Mouse (Mus musculus) G1E-ER4 (cell line): ENCODE measurements around the gene Fgfr2. TPM values are rescaled to one million over a fixed set of nuclear protein-coding genes. Genes with fewer than 3 reads are reported as not detected.

ENCODE experiments used
- GATA1 ChIP-seq: IDR thresholded peaks from one replicate; pipeline ENCODE4 v1.8.0; 2012; ENCODE audit warnings: low read length, inconsistent platforms
- polyA plus RNA-seq: library from polyadenylated mRNA; stranded (reverse); fragments of >175 nt; gene quantifications from 2 replicates; pipeline ENCODE4 v1.2.3, GENCODE M21; 2012

Fgfr2 gene
- polyA plus RNA-seq, 1 experiment = not detected

- TF ChIP-seq GATA1 = no peak
These were observed 1713.2 kb downstream of the Fgfr2 start for GRCm38 (mm10) chr7:131409988-131410385.

- TF ChIP-seq GATA1 = no peak
These were observed 1713.7 kb downstream of the Fgfr2 start for GRCm38 (mm10) chr7:131409321-131409987.

GRCm38 (mm10) chr7:131371880-131372651 is 1751.1 kb downstream of the Fgfr2 start:
- TF ChIP-seq GATA1 = no peak

- TF ChIP-seq GATA1 = no peak
These were observed 1751.7 kb downstream of the Fgfr2 start for GRCm38 (mm10) chr7:131371470-131371860.

DNA sequence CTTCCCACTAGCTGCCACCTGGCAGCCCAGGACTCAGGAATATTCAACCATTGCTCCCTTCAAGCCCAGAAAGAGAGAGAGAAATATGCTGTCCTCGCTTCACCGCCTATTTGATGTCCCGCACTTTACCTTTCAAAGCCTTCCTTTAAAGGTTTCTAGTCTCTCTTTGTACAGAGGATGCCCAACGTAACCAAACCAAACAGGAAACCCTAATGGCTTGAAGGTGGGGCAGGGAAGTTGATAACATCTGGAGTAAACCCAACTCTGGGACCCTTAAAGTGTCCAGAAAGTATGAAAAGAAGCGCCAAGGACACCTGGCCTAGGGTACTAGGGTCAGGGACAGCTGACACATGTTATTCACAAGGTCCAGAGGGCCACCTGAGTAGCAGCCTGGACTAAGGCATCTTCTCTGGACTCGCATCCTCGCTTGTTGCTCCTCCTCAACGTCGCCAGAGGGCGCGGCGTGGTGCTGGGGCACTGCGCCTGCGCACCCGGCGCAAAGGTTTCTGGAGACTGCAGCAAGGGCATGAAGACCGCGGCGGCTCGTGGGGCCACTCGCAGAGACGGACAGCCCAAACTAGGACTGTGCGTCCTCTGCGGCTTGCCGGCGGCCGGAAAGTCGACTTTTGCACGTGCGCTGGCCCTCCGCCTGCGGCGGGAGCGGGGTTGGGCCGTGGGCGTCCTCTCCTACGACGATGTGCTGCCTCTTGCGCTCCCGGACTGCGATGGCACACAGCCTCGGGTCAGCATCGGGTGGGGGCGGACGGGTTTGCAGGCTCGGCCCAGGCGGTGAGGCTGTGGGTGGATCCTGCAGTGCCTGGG is 1752.3 kb downstream of the Fgfr2 start, which contains the start of gene Pstk:
Gene Pstk, plus strand, starts transcription at position 494 of the 822 bp plus-strand sequence.
- TF ChIP-seq GATA1 = no peak

DNA sequence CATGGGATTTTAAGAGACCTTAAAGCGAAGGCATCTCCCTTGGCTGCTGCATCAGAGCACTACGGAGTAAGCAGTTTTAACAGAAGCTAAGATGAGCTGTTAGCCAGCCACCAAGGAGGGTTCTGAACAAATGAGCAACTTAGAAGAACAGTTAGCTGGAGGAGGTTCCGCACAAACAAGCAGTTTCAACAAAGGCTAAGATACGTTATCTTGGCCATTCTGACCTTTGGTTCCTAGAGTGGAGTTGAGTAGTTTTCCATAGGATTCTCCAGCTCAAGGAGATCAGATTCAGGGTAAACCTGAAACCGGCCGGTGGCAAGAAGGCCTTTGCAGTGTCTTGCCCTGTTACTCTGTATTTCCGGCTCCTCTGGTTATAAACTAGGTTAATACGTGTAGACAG is 1759.0 kb downstream of the Fgfr2 start:
- TF ChIP-seq GATA1 = no peak

DNA sequence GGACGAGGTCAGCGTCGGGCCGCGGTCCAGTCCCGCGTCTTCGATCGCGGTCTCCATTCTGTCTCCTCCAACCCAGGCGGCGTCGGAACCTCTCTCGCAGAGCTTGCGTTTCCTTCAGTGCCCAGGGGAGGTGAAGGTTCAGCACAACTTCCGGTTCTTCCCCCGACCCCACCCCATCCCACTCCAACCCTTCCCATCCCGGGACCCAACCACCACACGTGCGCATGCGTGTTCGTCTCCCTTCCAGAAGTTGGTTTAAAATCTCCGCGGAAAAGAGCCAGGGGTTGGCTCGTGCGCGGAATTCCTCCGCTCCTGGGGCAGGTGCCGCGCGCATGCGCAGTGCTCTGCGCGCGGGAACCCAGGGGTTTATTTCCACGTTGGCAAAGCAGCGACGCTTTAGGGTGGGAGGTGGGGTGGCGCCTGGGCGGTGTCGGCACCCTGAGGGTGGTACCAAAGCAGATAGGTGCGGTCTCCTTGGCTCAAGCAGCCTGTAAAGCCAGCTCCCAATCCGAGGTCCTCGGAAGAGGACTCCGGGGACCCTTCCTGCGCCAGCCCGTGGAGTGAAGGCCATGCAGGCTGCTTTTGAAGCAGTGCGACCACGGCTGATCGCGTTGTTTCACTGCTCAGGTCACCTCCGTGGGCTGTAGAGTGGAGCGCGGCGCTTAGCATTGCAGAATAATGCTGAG is 1760.4 kb downstream of the Fgfr2 start, which contains the start of gene 2310057M21Rik:
Gene 2310057M21Rik, minus strand, starts transcription at position 145 of the 686 bp plus-strand sequence.
- TF ChIP-seq GATA1 = no peak

DNA sequence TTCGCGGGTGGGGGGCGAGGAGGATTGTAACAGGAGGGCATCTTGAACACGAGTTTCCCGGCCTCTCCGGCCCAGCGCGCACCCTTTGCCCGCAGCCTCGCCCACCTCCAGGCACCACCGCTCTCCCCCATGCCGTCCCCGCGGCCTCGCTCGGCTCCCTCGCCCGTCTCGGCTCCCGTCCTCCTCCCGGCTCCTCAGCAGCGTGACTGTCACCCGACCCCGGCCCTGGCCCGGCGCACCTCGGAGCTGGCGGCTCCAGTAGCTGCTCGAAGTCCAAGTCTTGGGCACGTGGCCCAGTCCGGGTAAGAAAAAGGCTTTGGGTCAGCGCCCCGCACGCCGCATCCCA is 1760.9 kb downstream of the Fgfr2 start:
- TF ChIP-seq GATA1 = no peak

DNA sequence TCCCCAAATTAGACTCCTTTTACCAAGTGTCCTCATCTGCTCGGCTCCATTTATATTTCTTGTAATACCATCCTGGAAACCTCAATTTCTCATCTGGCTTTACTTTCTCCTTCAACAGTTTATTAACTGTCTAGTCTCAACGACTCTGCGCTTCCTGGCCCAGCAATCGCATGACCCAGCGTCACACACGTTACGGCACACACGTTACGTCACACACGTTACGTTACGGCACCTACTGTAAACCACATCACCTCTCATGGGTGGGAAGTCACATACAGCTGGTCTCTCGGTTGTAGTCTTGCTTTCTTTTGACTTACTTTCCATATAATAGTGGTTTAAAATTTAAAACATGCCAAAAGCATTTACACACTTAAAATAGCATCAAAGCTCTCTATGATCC is 1767.0 kb downstream of the Fgfr2 start:
- TF ChIP-seq GATA1 = no peak

DNA sequence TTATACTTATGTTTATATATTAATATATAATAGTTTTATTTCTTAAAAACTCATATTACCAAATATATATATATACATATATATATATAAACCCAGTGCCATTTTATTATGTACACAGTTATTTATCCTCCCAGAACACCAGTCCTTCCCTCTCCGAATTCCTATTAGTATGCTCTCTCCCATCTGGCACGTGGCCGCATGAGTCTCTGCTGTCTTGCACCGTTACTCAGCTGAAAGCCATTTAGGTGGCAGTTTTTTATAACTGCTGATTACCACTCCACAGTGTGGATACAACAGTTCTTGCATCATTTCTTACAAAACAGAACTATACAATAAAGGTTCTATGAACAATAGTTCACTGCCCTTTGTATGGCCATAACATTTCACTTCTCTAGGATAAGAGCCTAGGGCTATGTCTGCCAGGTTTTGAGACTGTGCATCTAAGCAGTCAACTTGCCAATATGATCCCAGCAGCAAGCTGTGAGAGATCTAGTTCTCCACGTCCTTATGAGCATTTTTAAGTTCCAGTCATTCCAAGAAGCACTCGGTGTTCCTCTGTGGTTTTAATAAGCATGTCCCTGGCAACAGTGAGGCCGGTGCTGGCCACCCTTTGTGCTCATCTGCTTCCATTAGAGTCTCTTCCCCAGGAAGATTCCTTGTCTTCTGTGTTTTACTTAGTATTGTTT is 1777.2 kb downstream of the Fgfr2 start:
- TF ChIP-seq GATA1 = no peak

GRCm38 (mm10) chr7:131337502-131338068 is 1785.6 kb downstream of the Fgfr2 start:
- TF ChIP-seq GATA1 = no peak

DNA sequence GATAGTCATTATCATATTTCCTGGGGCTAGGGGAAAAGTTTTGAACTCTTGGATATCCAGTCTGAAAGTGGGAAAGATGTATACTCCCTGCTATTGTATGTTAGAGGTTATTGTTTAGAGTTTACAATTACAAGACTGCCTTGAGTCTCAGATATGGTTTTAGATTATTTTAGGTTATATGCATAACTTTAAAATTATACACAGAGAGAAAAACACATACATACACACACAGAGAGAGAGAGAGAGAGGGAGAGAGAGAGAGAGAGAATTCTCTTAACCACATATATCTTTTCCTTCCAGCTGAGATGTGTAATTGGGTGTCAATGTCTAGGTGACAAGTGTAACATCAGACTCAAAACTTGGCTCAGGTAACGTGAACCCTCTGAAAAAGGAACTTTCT is 1789.6 kb downstream of the Fgfr2 start, which contains the start of gene Fam24a:
Gene Fam24a, plus strand, starts transcription at position 301 of the 400 bp plus-strand sequence.
- no peak for TF ChIP-seq GATA1

DNA sequence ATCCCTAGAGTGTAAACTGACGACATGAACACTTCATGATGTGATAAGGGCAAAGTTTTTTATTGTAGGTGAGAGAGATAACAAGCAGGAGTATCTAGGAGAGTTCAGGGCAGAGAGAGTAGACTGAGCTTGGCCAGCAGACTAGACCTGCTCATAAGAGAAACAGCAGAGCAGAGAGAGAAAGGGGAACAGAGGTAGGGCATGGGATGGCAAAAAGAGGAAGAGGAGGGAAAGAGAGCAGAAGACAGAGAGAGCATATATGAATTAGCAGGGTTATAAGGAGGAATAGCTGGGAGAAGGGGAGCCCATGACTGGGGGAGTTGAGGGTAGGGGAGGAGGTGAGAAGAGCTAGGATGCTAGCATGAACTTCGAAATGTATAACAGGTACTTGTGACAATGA is 1791.5 kb downstream of the Fgfr2 start:
- no peak for TF ChIP-seq GATA1

- no peak for TF ChIP-seq GATA1
These were observed 1793.7 kb downstream of the Fgfr2 start, which contains the start of gene Fam24b for GRCm38 (mm10) chr7:131329416-131329815. Fam24b (minus strand) TSS chr7:131329516.
